19 mouse cellular contexts compared by ENCODE assay signal in genomic region chr2:14544686-14545085, GRCm38 (mm10). TPM values are rescaled to one million over a fixed set of nuclear protein-coding genes. Genes with fewer than 3 reads are reported as not detected.
A peak's percentile ranks its signal among the peaks of the same experiment; 100 is the strongest.
DNase-seq lines count a peak whose midpoint lies in the region; ATAC-seq and TF ChIP-seq lines count a peak whose summit lies in the region.
"Had no signal": no experiment of that assay in that cellular context is flagged by ENCODE, and none has a peak within 500 bp of the region (broad histone marks: within the 10 kb centered on the region; RNA-seq: fewer than 3 reads in every experiment).

No protein-coding gene starts in this region.

- TF ChIP-seq CTCF in layer of hippocampus, adult 2 months (conservative IDR thresholded peaks at IDR 0.05): peak; percentile 36
- TF ChIP-seq CTCF in lung, postnatal 0 days (IDR thresholded peaks at IDR 0.05): 0 out of 2 replicates have a peak, but pooled peaks have one; percentile 17

- TF ChIP-seq EP300 in lung, postnatal 0 days (IDR thresholded peaks at IDR 0.05): no peak

- no peaks in the 10 kb centered on the region for H3K4me1 ChIP-seq in lung, postnatal 0 days (ENCODE audit: insufficient read depth, low read depth, low read length)
- H3K4me1 ChIP-seq: embryonic facial prominence, embryonic 10.5 days; forebrain, embryonic 13.5 days; hindbrain, embryonic 12.5 days had no signal

- H3K4me2 ChIP-seq in lung, postnatal 0 days (replicated peaks; ENCODE audit: low read depth, low read length): no peak overlapping the region
- H3K4me2 ChIP-seq: forebrain, embryonic 13.5 days; hindbrain, embryonic 12.5 days had no signal

- H3K9me3 ChIP-seq in lung, postnatal 0 days (ENCODE audit: low read length): no peaks in the 10 kb centered on the region
- H3K9me3 ChIP-seq: embryonic facial prominence, embryonic 10.5 days; forebrain, embryonic 13.5 days; G1E; hindbrain, embryonic 12.5 days had no signal

- H3K9ac ChIP-seq in lung, postnatal 0 days (replicated peaks; ENCODE audit: low read depth): no peak overlapping the region
- H3K9ac ChIP-seq: forebrain, embryonic 13.5 days; forebrain, postnatal 0 days; hindbrain, embryonic 12.5 days had no signal

- H3K36me3 ChIP-seq in lung, postnatal 0 days (ENCODE audit: insufficient read depth, low read length): no peaks in the 10 kb centered on the region
- H3K36me3 ChIP-seq: embryonic facial prominence, embryonic 10.5 days; G1E; hindbrain, embryonic 12.5 days had no signal

- H3K4me3 ChIP-seq in layer of hippocampus, adult 2 months: no peak overlapping the region
- H3K4me3 ChIP-seq in lung, postnatal 0 days (ENCODE audit: low read depth, low read length): no peak overlapping the region
- H3K4me3 ChIP-seq: embryonic facial prominence, embryonic 10.5 days; forebrain, embryonic 13.5 days; hindbrain, embryonic 12.5 days had no signal

- no peak for ATAC-seq in lung, postnatal 0 days
- ATAC-seq in granulocyte monocyte progenitor cell, adult 5-6 weeks (replicated peaks; ENCODE audit: poor library complexity, severe bottlenecking): peak; percentile 37; the same call in 1 of the 2 replicates
- ATAC-seq: forebrain, embryonic 13.5 days; forebrain, postnatal 0 days; hindbrain, embryonic 16.5 days had no signal

- DNase-seq in layer of hippocampus, adult 2 months (ENCODE audit: low spot score in 2 of 2): no peak
- DNase-seq in layer of hippocampus, postnatal 36 days: no peak
- no peak for DNase-seq in lung, postnatal 0 days (ENCODE audit: low spot score)
- no peak for DNase-seq in lung, postnatal 36 days
- DNase-seq in ES-CJ7 (ENCODE audit: low read depth, low spot score): peak; percentile 3
- no peak for DNase-seq in cerebellum, adult 8-10 months
- DNase-seq in ovary, adult 18-20 months (ENCODE audit: low spot score): no peak
- DNase-seq: adrenal gland, postnatal 10 days; cerebellum, adult 18-20 months; forebrain, postnatal 0 days; gastrocnemius, postnatal 14 days; heart, postnatal 10 days; heart, postnatal 4 days had no signal

- H3K27ac ChIP-seq in layer of hippocampus, adult 2 months: no peak overlapping the region
- H3K27ac ChIP-seq in lung, postnatal 0 days (ENCODE audit: low read length): no peak overlapping the region
- H3K27ac ChIP-seq: embryonic facial prominence, embryonic 10.5 days; forebrain, embryonic 13.5 days; hindbrain, embryonic 12.5 days had no signal

- WGBS in lung, postnatal 0 days: 77% methylated on average over 2 of the region's 2 CpGs

- no peaks in the 10 kb centered on the region for H3K27me3 ChIP-seq in lung, postnatal 0 days (replicated peaks; ENCODE audit: insufficient read depth, low read length)
- H3K27me3 ChIP-seq: forebrain, embryonic 13.5 days; hindbrain, embryonic 12.5 days had no signal

RNA-seq across cellular contexts. Expression of gene Cacnb2, which starts 58.2 kb away (rescaled TPM):
- total RNA-seq in layer of hippocampus, adult 2 months (2021): 10 to 100 TPM; 90.1 to 98.7 TPM
- total RNA-seq in layer of hippocampus, postnatal 36 days (2021): 10 to 100 TPM; 82.8 to 98.8 TPM
- polyA plus RNA-seq in lung, postnatal 0 days (2015; fragmentation: Nextera tagmentation; extraction: Ambion mirVana): 5.1 and 5.2 TPM in 2 replicates
- total RNA-seq in granulocyte monocyte progenitor cell, adult 5-6 weeks (2014; fragmentation: Nextera tagmentation): 6.0 and 7.4 TPM in 2 replicates
- total RNA-seq in granulocyte monocyte progenitor cell, adult 5-6 weeks (2017): 2.8 and 5.6 TPM in 2 replicates
- polyA plus RNA-seq: G1E had no signal

Comparison
In these comparisons a context has a peak if more than half of its experiments do, and no peak if none do; other contexts are left out.
1. RNA of gene Cacnb2, which starts 58.2 kb away (total RNA-seq): 82.8 to 98.8 TPM in layer of hippocampus, postnatal 36 days and 90.1 to 98.7 TPM in layer of hippocampus, adult 2 months; 2.8 to 7.4 TPM in granulocyte monocyte progenitor cell, adult 5-6 weeks; every median in the first group is over 4 times any median in the second.